Mouse (Mus musculus) stomach, embryonic 14.5 days (tissue): ENCODE results near the gene Catsper1. TPM values are rescaled to one million over a fixed set of nuclear protein-coding genes. Genes with fewer than 3 reads are reported as not detected.

Experiments
- polyA plus RNA-seq: library from polyadenylated mRNA; unstranded; fragments of >200 nt; fragmentation: Nextera tagmentation; extraction: Ambion mirVana; gene quantifications from 2 replicates; pipeline ENCODE4 v1.2.1, GENCODE M21; 2014

The Catsper1 gene
- polyA plus RNA-seq, 1 experiment from 2014 or later, result not detected

Other genes starting within 250 kb of the Catsper1 start
- 112 and 117 TPM in 2 replicates for gene Yif1a, start 247.2 kb upstream of the Catsper1 start, polyA plus RNA-seq
- gene Cnih2, start 237.2 kb upstream of the Catsper1 start, polyA plus RNA-seq, result 25.8 and 27.3 TPM in 2 replicates
- gene Rab1b, start 228.7 kb upstream of the Catsper1 start, polyA plus RNA-seq, result 253 TPM in 2 replicates
- gene Klc2, start 217.2 kb upstream of the Catsper1 start, polyA plus RNA-seq, result 15.7 and 15.9 TPM in 2 replicates
- gene Pacs1, start 62.6 kb upstream of the Catsper1 start, polyA plus RNA-seq, result 23.5 and 23.7 TPM in 2 replicates
- 325 and 343 TPM in 2 replicates for gene Sf3b2, start 40.3 kb upstream of the Catsper1 start, polyA plus RNA-seq
- gene Gal3st3, start 37.4 kb upstream of the Catsper1 start, polyA plus RNA-seq, result 3.1 and 3.3 TPM in 2 replicates
- gene Cst6, start 13.8 kb downstream of the Catsper1 start, polyA plus RNA-seq, result 0.78 and 1.5 TPM in 2 replicates
- 44.3 and 45.9 TPM in 2 replicates for gene Eif1ad, start 31.0 kb downstream of the Catsper1 start, polyA plus RNA-seq
- gene Banf1, start 31.4 kb downstream of the Catsper1 start, polyA plus RNA-seq, result 434 and 456 TPM in 2 replicates
- 56.3 and 65.0 TPM in 2 replicates for gene Sart1, start 53.0 kb downstream of the Catsper1 start, polyA plus RNA-seq
- gene Tsga10ip, start 66.8 kb downstream of the Catsper1 start, polyA plus RNA-seq, result 2.0 TPM in 1 of 2 replicates, not detected in the other
- gene Drap1, start 89.2 kb downstream of the Catsper1 start, polyA plus RNA-seq, result 191 and 198 TPM in 2 replicates
- 35.8 and 39.2 TPM in 2 replicates for gene AI837181, start 89.4 kb downstream of the Catsper1 start, polyA plus RNA-seq
- gene Fosl1, start 111.8 kb downstream of the Catsper1 start, polyA plus RNA-seq, result not detected in 2 replicates
- 6.8 and 7.8 TPM in 2 replicates for gene Ccdc85b, start 122.2 kb downstream of the Catsper1 start, polyA plus RNA-seq
- 126 and 130 TPM in 2 replicates for gene Fibp, start 124.9 kb downstream of the Catsper1 start, polyA plus RNA-seq
- 1.5 and 2.3 TPM in 2 replicates for gene Ctsw, start 132.8 kb downstream of the Catsper1 start, polyA plus RNA-seq
- gene Efemp2, start 138.2 kb downstream of the Catsper1 start, polyA plus RNA-seq, result 177 and 179 TPM in 2 replicates
- 41.2 and 46.6 TPM in 2 replicates for gene Mus81, start 152.7 kb downstream of the Catsper1 start, polyA plus RNA-seq
- 2,904 and 2,937 TPM in 2 replicates for gene Cfl1, start 154.7 kb downstream of the Catsper1 start, polyA plus RNA-seq
- gene 1700020D05Rik, start 168.0 kb downstream of the Catsper1 start, polyA plus RNA-seq, result 0.25 and 0.42 TPM in 2 replicates
- gene Snx32, start 174.8 kb downstream of the Catsper1 start, polyA plus RNA-seq, result 12.4 and 13.0 TPM in 2 replicates
- gene Ovol1, start 224.9 kb downstream of the Catsper1 start, polyA plus RNA-seq, result 11.2 and 11.5 TPM in 2 replicates
- gene Ap5b1, start 232.3 kb downstream of the Catsper1 start, polyA plus RNA-seq, result 5.5 and 6.1 TPM in 2 replicates